Mouse (Mus musculus) CD4-positive, CD25-positive, alpha-beta regulatory T cell, adult 4 months (primary cell): ENCODE results near the gene Ptgfrn. TPM values are rescaled to one million over a fixed set of nuclear protein-coding genes. Genes with fewer than 3 reads are reported as not detected.

Source experiments
- ATAC-seq: one replicate; pipeline ENCODE4 v1.8.0; 2017
- polyA plus RNA-seq, 2 experiments: library from polyadenylated mRNA; unstranded; fragments of 100-300 nt; shearing (Covaris generic); gene quantifications; one replicate each; pipeline ENCODE4 v1.2.1; 2017

Gene Ptgfrn
- polyA plus RNA-seq: 1 to 10 TPM in 1 of 2 experiments, under 1 TPM in 1; 0.73 to 1.0 TPM

DNA sequence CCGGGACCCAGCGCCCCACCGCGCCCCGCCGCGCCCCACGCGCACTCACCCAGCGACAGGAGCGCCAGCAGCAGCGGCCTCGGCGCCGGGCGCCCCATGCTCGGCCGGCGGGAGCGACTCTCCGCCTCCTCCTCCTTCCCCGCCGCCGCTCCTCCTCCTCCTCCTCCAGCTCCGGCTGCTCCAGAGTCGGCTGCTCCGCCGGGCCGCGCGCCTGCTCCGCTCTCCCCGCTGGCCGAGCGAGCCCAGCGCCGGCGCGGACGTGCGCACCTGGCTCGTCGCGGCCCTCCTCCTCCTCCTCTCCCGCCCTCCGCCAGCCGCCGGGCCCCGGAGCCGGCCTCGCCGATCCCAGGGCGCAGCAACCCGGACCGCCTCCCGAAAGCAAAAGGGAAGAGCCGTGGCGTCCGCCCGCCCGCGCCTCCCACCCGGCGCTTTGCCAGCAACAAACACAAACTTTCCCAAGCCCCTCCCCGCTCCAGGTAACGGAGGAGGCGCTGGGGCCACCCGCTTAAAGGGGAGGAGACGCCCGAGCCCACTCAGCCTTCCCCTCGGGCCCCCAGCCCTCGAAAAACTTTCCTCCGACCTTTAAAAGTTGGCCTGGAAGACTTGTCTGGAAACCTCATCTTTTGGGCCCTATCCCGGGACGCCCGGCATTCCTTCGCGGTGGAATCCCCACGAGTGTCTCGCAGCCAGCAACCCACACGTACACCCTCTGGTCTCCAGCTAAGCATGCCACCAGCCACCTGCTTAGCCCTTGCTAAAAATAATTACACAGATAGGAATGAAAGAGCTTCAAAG, at the start of gene Ptgfrn:
TSS of gene Ptgfrn (minus strand) at position 236 of the 795 bp plus-strand sequence.
- peak; percentile 47 for ATAC-seq

DNA sequence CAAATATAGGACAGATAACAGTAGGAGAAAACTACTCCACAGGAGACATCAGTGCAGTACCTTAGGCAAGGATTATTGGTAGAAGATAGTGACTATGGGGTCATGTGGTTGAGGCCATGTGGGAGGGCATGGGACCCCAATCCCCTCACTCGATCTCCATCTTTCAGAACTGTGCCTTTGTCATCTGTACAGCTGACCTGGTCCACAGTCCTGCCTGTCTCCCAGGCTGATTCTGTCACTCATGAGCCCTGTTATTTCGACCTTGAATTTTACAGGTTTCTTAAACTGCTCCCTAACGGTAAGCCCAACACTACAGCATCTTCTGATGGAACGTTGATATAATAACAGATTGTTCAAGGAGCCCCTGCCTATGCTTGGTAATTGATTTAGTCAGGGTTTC, 49.6 kb upstream of the Ptgfrn start:
- ATAC-seq: no peak

DNA sequence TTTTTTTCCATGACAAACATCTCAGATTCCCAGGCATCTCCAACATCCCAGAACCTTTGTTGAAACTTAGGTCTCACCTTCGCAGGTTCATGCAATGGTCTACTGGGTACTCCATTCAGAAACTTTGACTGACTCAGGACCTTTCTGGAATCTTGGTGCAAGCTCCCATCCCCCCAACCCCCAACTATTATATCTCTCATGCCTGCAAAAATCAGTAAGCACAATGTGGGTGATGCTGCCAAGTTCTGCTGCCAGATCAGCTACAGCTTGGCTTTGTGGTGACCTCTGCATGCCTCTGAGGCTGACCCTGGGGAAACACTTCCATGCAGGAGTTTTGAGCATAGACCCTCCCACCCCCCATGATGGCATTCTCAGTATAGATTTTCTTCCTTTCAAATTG, 44.0 kb upstream of the Ptgfrn start:
- no peak for ATAC-seq

DNA sequence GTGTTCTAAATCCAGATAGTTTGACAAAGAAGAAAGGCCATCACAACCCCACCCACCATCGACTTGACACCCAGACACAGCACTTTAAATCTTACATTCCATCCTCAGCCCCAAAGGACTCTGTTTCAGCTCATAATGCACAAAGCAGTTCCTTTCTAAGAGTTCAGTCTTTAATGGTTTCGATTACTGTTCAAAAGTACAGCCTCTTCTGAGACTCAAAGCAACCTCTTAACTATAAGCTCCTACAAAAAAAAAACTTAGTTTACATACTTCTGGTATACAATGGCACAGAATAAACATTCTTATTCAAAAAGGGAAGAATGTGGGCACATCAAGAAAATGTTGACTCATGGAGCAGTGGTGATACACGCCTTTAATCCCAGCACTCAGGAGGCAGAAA, 43.3 kb upstream of the Ptgfrn start:
- no peak for ATAC-seq

DNA sequence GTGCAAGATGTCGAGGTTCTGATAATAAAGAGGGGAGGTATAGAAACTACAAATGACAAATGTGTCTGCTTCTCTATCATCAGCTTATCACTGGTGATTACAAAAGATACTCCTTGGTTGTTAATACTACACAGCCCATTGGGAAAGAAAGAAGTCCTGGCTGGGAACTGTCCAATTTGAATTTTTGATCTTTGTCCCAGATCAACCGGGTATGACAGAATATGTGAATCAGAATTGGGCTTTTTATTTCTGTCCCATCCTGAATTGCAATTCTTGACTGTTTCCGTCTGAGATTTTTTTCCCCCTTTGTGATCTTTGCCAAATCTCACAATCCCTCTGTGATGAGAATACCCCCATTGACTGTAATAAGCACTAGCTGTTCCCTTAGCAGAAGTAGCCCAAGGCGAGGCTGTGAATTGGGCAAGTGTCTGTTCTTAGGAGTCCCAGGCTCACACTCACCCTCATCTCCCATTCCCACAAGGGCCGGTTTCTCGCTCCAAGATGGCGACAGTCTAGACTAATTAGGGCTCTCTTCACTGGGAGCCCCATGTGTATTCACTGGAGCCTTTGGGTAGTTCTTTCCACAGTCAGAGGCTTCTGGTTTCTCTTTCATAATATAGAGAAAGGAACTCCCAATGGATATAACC, 36.2 kb upstream of the Ptgfrn start:
- ATAC-seq: no peak

DNA sequence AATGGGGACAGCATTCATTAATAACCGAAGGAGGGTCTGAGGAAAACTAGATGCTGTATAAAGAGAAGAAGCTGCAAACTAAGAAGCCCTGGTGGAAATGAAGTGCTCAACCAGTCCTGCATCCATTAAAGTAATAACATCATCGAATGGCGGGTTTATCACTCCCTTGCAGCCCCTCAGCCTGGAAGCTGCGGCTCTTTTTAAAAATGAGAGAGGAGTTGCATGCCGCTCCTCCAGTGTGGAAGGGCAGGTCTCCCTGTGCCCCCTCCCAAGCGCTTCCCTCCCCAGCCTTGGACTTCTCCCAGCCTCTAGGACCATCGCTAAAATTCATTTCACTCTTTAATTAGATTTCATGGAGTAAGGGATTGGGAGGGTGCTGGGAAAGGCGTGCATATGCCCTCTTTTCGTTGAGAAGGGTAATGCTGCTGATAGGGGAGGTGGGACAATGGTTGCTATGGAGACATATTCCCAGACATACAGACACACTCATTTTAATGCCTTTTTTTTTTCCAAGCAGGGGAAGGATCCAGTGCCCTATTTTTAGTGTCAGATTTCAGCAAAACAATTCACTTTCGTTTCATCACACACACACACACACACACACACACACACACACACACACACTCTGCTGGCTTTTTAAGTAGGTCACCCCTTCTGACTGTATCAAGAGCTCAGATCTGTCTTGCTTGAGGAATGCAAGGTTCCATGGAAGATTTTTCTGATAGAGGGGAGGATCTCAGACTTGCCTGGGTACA, 35.4 kb upstream of the Ptgfrn start:
- ATAC-seq: no peak

DNA sequence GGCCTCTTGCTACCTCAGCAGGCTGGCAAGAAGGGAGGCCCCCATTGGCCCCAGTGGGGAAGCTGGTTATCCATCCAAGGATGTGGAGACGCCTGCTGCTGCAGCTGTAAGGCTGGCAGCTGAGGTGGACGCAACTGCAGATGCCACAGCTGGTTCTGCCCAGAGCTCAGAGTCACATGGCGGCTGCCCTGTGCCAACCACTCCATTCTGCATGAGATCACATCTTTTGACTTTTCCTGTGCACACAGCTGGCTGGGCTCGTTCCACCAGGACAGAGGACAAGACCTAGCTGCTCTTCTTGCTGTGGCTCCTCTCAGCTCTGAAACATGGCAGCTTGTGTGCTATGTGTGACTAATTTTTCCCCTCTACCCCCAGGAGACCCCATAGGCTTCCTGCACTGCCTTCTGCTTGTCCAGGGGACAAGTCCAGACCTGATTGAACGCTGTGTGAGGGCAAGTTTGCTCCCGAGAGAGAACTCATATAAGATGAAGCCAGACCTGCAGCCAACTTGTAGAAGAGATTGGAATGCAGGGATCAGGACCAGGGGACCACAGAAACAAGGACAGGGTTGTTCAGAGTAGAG, 34.4 kb upstream of the Ptgfrn start:
- ATAC-seq: no peak

DNA sequence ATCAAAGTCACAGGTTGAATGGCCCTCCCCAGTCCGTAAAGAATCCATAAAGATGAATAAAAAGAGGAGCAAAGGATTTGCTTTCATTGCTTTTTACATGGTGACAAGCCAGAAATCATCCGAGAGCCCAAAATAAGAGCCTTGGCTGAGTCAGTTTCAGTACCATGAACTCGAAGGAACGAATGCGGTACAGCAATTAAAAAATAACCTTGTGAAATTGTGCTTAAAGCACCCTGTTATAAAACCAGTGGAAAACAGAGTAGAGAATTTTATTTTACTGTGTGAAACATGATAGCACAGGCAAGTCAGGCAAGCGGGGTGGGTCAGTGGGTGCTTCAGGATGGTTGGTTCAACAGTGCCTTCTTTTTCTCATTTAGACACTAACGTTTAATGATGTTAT, 33.4 kb upstream of the Ptgfrn start:
- ATAC-seq: no peak

DNA sequence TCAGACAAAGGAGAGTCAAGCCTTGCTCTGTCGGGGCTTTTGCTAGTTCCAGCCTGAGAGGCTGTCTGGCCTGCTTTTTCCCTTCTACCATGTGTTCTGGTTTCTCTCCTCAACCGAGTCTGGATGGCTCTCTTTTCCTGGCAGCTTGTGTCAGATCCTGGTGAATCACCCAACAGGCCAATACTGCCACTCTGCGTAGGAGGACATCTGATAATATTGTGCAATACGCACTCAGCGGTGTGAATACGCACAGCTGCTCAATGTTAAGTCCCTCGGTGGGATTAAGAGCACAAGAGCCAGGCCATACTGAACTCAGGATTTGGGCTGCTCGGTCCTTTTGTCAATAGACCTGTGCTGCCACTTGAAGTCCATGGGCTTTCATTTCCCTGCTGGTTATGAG, 31.8 kb upstream of the Ptgfrn start:
- no peak for ATAC-seq

DNA sequence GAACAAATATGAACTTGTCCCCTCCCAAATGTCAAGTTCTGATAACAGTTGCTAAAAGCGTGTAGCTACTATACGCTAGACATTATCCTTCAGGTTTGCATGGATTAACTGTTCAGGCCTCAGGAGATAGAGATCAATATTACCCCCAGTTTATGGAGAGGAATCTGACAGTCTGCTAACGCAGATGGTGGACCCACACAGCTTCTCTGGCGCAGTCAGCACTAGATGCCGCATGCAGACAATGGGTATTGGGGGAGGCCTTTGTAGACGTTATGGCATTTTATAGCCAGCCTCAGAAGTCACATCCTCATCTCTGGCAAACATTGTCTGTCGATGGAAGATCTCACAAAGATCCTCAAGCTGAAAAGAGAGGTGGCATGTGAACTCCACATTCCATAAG, 29.9 kb upstream of the Ptgfrn start:
- no peak for ATAC-seq

DNA sequence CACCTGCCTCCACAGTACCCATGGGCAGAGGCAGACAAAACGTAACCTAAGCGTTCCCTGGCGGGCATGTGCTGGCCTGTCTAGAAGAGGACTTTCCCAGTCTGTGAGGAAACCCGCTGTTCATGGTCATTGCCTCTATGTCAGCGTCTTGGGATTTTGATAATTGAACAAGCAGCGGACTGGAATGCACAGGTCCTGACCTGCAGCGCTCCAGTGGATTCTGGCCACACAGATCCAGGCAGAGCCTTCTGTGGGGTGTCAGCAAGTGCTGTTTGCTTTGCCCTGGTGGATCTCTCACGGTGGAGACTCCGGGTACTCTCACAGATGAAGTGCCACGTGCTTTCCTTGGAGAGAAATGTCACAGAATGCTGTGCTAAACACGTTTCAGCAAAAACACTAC, 26.4 kb upstream of the Ptgfrn start:
- ATAC-seq: no peak

DNA sequence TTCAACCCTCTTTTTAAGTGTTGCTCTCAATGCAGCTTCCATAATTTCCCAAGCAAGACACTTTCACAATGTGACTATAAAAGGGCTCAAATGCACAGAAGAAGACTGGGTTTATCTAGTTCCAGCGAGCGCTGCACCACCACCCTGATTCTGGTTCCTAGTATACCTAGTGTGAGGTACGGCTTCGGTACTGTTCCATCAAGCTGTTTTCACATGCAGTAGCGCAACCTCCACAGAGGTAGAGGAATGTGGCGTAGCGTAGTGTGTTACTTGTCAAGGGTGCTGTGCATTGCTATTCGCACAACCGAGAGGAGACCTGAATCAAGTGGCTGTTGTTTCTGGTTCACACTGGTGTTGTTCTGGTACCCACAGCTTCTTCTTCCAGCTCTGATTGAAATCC, 24.8 kb upstream of the Ptgfrn start:
- ATAC-seq: no peak

DNA sequence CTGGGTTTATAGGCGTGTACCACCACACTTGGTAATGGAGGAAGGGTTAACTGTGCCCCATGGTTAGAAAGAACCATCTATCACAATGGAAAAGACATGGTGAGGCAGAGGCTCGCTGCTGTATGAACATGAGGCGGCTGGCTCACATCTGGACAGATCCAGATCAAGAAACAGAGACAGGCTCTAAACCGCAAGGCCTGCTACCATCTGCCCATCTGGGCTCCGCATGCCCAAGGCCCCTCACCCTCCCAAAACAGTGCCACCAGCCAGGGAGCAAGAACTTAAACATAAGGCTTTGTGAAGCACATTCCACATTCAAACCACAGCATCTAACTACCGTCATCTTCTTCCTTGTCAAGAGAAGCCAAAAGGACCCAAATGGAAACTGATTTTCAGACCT, 22.9 kb upstream of the Ptgfrn start:
- no peak for ATAC-seq

DNA sequence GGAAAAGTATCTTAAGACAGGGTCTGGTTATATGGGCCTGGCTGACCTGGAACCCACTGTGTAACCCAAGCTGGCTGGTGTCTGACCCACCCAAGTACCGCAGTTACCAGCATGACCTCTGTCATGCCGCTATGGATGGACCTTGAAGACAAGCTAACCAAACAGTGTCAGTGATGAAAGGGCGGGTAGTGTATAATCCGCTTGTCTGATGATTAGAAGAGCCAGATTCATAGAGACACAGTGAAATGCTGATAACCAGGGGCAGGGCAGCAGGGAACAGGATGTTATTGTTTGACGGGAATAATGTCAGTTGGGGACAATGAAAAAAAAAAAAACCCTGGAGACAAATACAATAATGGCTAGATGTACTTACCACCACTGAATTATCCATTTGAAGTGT, 21.7 kb upstream of the Ptgfrn start:
- no peak for ATAC-seq

DNA sequence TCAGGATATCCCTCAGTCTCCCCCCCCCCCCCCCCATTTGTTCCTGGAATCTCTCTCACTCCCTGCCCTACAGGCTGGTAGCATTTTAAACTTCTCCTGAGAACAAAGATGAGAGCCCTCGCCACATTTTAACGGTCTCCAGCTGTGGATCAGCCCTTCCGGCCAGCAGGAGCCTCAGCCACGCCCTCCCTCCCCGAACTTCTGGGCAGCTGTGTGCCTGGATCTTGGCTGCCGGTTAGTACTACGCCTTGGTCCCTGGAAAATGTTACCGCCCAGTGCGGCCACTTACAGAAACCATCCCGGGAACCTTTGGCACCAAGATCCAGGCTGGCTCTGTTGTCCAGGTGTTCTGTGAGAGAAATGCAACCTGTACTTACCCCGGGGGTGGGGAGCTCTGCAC, 20.4 kb upstream of the Ptgfrn start:
- ATAC-seq: no peak

DNA sequence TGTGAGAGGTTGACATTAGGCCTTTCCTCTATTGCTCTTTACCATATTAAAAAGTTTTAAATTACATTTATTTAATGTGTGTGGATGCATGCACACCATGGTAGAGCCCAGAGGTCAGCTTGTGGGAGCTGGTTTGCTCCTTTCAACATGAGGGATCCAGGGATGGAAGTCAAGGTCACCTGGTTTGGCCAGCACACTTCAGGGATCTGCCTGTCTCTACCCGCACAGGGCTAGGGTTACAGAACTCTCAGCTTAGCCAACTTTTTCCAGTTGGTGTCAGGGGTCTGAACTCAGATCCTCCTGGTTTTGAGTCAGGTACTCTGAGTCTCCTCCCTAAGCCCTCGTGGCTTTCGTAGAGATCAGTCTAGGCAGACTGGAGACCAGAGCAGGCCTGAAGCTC, 19.5 kb upstream of the Ptgfrn start:
- ATAC-seq: no peak

DNA sequence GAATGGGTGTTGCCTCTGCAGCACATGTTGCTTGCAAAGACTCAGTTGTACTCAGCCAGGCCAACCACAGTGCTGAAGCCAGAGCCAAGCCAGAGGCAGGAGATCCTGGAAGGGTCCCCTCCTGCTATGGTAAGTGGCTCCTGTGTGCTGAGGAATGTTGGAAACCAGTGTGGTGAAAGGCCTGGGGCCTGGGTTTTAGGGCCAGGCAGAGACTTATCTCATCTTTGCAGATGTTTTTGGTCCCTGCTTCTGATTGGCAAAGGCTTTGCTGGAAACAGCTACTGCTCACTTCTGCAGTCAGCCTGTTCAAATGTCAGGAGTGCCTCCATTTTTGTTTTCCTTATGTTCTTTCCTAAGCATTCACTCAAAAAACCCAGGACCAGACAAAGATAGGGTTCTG, 19.0 kb upstream of the Ptgfrn start:
- ATAC-seq: no peak

DNA sequence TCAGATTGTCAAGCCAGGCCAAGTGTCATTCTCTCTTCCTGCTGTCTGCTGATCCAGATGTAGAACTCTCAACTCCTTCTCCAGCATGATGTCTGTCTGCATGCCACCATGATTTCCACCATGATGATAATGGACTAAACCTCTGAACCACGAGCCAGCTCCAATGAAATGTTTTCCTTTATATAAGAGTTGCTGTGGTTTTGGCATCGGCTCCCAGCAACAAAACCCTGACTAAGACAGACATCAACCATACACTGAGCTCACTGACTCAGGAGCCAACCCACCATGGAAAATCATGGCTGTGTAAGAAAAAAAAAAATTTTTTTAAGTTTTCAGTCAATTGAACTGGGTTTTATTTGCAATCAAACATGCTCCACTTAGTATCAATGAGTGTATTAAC, 17.7 kb upstream of the Ptgfrn start:
- no peak for ATAC-seq

DNA sequence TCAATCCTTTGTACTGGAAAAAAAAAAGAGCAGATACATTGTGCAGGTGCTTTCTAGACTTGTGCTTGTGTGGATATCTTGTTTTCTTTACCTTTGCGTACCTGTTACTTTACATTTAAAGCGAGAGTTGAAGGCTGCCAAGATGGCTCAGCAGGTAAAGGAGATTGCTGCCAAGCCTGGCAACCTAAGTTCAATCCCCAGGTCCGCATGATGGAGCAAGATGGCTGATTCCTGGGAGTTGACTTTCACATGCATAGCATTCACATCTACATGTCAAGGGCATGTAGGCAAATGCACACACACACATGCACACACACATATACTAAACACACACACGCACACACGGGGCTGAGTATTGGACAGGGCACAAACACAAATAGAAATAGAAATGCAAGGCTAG, 14.6 kb upstream of the Ptgfrn start:
- ATAC-seq: no peak

DNA sequence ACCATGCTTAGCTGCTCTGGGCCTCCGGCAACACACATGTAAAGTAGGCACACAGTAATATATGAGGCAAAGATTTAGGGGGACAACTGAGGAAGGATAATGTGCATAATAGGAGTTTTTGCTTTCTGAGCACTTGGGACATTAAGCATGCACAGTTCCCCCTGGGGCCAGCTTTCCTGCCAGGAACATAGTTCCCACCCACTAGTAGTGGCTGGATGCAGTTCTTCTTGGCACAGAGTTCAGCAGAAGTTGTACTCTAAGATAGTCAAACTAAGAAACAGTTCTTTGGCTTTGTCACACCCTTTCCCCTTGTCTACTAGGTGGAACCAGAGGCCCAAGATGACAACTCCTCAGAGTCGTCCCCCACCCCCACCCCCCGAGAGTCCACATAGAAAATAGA, 12.4 kb upstream of the Ptgfrn start:
- ATAC-seq: no peak

DNA sequence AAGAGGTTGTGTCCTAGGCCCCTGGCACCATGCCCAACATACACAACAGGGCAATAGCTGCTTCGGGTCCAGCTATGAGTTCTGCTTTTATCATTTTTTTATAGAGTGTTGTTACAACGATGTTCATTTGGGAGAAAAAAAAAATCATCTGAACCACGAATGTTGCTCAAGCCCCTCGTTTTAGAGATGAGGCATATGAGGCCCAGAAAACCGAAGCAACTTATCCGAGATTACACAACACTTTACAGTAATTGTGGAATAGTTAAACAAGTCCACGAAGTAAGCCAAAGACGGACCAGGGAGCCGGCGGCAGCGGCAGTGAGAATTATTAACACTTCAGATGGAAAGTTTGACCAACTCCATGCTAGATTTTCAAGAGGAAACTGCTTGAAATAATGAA, 7.7 kb upstream of the Ptgfrn start:
- ATAC-seq: no peak

DNA sequence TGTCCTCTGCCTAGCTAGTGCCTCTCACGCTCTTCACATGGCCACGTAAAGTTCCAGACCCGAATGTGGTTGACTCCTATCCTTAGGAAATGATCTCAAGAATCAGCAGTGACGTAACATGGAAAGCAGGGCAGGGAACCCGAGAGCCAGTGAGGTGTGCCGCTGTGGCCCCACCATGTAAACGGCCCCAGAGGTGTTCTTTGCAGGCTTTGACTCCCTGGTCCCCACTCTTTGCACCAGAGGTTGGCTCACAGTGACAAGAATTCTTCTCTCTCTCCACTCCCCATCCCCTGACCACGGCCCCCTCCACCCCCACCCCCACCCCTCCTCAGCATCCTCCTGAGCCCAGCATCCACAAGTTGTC, 7.3 kb upstream of the Ptgfrn start:
- no peak for ATAC-seq
